Mouse (Mus musculus): Measurements from ENCODE around the gene BC030500.

- TF ChIP-seq CTCF (IDR thresholded peaks at IDR 0.05; ENCODE audit: low read depth): no peak
- no peak for TF ChIP-seq EP300 (optimal IDR thresholded peaks at IDR 0.05)
Observed at GRCm38 (mm10) chr8:58957195-58957739, 45.7 kb downstream of the BC030500 start.
